Mouse (Mus musculus) T-helper 2 cell (primary cell): ENCODE data around the gene Ntpcr.

ENCODE experiments used
- in situ Hi-C: fragments of 300-600 bp; cut with MboI, MseI; formaldehyde crosslinking; loops from one replicate; pipeline ENCODE4 v1.15.1; 2025; ENCODE audit warnings: high pct_unique_total_duplicates

Ntpcr gene

GRCm38 (mm10) chr8:125729746-125730145 is at the start of gene Ntpcr:
Gene Ntpcr, plus strand, starts transcription at chr8:125729963.
- in situ Hi-C loops: loop anchor here (10.0 kb wide), 1 partner anchor 155 kb away; no protein-coding TSS in a partner anchor

- in situ Hi-C loops: no loop called here
Observed at GRCm38 (mm10) chr8:125680851-125681408, 48.8 kb upstream of the Ntpcr start.

DNA sequence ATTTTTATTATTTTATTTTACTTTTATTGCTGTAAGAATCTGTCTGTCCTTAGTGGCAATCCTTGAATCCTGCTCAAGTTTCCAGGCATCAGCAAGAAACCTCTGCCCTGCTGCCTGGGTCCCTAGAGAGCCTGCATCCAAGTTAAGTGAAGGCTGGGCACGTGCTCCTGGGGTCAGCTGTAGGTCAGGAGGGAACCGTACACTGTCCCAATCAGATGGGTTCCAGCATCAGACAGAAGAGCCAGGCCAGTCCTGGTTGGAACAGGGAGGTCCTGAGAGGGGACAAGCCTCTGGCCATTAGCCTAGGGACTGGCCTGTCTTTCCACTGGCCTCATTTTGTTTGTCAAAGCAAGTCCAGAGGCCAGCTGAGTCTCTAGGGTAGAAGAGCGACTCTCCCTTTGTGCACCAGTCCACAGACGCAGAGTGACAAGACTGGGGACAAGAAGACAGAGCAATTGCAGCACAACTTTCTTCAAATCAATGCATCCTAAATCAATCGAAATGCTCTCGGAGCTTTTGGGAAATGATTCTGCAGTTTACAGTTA is 44.5 kb upstream of the Ntpcr start:
- in situ Hi-C loops: no loop called here

DNA sequence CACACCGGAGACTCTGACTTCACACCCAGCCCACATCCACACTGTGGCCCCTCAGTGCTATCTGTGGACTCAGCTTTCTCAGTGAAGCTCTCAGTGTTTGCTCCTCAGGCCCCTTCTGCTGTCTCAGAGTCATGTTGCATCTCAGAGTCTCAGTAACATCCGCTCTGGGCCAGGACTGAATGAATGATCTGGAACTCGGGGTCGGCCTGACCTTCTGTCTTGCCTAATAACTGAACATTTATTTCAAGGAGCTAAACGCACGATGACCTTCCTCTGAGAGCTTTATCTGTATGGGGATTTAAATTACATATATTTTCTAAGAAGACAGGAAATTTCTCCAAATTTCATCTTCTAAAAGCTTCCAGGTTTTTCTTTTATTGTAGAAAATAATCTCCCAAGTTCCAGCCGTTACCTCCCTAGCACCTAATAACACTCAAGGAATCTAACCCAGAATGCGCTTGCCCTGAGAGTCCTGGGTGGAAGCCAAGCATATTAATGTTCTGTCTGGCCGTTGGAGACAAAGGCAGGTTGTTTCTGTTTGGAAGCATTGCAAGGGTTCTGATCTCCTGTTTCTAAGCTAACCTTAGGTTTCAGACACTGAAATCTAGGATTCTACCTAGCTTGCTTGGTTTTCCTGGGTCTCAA is 43.4 kb upstream of the Ntpcr start:
- in situ Hi-C loops: no loop called here

DNA sequence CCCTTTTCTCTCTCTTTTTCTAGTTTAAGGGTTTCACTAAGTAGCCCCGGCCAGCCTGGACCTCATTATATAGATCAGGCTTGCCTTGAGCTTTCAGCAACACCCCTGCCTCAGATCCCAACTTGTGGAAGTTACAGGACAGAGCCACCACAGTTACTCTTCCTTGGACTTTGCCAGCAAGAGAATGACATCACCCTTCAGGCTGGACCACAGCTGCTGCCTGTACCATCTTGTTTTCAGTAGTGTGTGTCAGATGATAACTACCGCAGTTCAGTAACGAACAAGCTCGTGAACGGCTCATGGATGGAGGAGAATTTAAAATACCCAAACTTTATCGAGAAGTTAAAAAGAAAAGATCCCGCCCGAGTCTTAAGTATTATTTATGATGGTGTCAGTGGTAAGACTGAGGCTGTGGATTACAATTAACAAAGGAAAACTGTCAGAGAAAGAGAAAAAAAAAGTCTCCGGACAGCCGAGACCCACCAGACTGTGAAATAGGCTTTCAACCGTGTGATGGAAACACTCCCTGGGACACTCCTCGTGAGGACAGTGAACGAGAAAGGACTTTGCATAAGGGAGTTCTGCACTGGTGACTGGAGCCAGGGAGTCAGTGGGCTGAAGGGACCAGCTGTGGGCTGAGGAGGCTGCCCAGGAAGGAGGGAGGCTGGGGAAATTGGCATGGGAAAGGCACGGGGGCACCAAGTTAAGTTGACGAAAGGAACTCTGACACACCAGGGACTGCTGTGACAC is 39.4 kb upstream of the Ntpcr start:
- in situ Hi-C loops: no loop called here

DNA sequence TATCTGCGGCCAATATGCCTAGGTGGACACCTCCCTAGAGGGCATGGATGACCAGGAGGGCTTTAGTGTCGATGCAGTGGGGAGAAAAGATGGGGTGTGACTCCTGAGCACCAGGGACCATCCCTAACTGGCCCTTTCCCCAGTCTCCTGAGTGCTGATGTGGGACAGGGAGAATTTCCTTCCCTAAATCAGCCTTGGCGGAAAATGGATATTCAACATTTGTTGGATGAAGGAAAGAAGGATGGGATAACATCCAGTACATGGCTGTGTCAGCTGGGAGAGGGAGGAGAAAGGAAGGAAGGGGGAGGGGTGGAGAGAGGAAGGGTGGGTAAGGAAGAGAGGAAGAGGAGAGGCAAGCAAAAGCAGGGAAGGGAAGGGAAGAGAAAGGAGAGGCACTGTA is 38.8 kb upstream of the Ntpcr start:
- in situ Hi-C loops: no loop called here

DNA sequence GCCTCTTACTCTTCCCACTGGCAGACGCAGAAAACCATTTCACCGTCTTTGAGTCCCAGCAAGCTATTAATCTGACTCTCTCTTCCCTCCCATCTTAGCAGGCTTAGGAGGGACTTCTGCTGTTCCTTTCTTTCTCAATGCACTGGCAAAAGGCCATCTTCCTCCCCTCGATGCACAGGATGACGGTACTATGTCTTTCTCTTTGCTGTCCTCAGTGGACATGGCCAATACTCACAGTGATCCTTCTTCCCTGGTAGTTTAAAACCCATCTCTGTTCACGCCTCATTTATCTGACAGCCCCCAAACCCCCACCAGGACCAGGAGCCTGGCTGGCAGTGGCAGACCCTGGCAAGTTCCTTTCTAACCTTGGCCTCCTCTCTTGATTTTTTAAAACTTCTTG is 37.3 kb upstream of the Ntpcr start:
- in situ Hi-C loops: no loop called here

GRCm38 (mm10) chr8:125693197-125693596 is 36.6 kb upstream of the Ntpcr start:
- in situ Hi-C loops: no loop called here

DNA sequence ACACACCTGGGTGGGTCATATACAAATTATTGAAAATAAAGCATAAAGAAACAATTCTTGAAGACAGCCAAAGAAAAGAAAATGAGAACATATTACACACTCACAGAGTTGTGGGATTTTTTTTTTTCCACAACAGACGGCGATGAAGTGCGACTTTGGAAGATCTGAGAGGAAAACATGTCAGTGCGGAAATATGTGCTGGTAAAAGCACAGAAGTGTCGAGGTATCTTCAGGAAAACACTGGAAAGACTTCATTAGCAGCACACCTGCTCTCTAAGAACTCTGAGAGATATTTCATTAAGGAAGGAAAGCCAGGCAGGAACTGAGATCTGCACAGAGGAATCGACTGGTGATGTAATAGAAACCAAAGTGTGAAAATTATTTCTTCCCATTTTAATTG is 33.8 kb upstream of the Ntpcr start:
- in situ Hi-C loops: no loop called here

GRCm38 (mm10) chr8:125699391-125700025 is 30.3 kb upstream of the Ntpcr start:
- in situ Hi-C loops: no loop called here

DNA sequence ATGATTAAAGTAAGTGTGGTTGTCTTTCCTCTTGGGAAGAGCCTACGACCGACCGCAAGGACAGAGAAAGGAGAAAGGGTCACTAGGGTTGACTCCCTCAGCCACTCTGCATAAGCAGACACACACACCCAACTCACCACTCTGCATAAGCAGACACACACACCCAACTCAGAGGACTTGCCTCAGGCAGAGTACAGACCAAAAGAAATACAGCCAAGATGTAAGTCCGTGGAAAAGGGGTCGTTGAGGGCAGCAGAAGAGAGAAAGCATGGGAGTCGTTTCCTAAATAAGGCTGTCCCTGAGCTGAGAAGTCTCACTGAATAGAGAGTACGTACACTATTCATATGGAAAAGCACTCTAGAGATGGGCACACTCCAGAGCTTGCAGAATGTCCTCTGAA is 29.4 kb upstream of the Ntpcr start:
- in situ Hi-C loops: no loop called here

- in situ Hi-C loops: no loop called here
Observed at GRCm38 (mm10) chr8:125702868-125703473, 26.8 kb upstream of the Ntpcr start.

DNA sequence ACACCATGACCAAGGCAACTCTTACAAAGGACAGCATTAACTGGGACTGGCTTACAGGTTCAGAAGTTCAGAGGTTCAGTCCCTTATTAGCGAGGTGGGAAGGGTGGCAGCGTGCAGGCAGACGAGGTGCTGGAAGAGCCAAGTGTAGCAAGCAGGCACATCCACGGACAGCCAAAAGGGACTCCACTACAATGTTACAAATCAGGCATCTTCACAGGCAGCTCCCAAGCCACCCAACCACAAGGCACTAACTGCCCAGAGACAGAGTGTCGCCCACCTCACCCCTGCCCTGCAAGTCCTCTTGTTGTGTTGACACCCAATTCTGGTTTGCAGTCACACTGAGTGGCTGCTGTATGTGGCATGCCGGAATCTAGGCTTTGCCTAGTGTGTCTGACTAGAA is 25.3 kb upstream of the Ntpcr start:
- in situ Hi-C loops: no loop called here

- in situ Hi-C loops: no loop called here
Observed at GRCm38 (mm10) chr8:125705816-125706215, 23.9 kb upstream of the Ntpcr start.

DNA sequence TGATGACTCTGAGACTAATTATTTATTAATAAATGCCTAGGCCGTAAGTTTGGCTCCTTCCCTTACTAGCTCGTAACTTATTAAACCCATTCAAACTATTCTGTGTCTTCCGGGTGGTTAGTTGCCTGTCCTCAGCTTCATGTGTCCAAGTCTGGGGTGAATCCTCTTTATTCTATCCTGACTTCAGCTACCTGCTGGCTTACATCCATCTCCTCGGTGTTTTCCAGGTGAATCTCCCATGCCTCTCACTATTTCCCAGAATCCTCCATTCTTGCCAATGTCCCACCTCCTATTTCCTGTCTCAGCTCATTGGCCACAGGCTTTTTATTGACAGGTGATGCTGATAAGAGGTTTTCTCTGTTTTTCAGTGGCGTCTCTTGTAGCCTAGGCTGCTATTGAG is 20.6 kb upstream of the Ntpcr start:
- in situ Hi-C loops: no loop called here

DNA sequence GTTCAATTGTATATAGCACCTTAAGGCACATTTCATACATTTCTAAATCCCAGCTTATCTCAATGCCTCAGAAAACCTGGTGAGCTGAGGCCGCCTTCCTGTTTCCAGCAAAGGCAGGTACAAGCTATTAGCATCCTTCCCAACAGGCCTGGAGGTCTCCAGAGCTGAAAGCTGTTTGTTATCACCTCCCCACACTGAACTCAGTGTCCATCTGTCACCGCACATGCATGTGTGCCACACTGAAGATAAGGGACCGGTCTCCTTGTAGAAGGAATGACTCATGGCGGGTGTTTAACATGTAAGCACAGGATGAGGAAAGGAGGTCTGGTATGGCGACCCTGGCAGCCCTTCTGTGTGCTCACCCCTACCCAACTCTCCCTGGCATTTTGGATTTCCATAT is 18.2 kb upstream of the Ntpcr start:
- in situ Hi-C loops: no loop called here

DNA sequence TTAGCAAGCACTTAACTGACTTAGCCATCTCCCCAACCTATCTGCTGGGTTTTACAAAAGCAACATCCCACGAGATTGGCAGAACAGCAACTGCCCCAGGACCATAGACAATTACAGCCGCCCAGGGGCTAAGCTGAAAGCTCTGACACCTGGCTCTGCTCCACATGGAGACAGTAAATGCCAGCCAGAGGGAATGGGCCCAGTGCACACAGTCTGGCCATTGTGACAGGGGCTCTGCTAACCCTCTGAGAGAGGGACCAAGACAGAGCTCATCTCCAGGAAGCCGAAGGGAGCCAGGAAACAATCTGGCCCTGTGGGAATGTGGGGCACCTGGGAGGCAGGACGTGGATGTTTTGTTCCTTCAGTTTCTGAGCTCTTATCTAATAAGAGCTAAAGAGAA is 13.6 kb upstream of the Ntpcr start:
- in situ Hi-C loops: no loop called here

DNA sequence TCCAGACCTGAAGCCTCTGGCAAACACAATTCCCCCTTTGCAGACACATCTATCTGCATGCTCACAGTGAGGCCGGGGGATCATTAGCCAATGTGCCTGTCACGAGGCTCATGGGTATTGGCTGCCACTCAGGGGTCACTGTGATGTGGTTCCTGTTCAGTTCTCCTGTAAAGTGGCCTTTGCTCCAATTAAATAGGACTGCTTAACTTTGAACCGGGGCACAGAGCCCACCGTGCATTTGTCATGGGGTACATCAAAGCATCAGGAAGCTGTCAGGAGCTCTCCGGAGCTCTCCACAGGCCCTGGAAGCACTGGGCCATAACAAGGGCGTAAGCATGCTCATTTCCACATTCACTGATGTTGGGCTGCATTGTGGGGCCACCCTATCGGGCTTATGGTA is 13.2 kb upstream of the Ntpcr start:
- in situ Hi-C loops: no loop called here

GRCm38 (mm10) chr8:125718914-125719313 is 10.8 kb upstream of the Ntpcr start:
- in situ Hi-C loops: no loop called here

DNA sequence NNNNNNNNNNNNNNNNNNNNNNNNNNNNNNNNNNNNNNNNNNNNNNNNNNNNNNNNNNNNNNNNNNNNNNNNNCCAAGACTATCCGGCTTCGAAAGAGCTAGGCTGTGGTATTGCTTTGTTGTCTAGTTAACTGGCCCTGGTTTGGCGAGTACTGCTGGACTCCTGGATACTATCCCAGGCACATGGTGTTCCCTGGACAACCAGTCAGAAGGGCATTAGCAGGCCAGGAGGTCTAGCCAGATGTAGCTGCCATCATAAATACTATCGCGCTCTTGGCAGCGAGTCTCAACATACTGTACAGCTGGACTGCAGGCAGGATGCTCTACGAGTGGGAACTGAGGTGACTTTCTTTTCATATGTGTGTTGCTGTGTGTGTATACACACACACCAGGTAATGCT is 7.1 kb upstream of the Ntpcr start:
- in situ Hi-C loops: loop anchor here (10.0 kb wide), 1 partner anchor 148 kb away; no protein-coding TSS in a partner anchor

DNA sequence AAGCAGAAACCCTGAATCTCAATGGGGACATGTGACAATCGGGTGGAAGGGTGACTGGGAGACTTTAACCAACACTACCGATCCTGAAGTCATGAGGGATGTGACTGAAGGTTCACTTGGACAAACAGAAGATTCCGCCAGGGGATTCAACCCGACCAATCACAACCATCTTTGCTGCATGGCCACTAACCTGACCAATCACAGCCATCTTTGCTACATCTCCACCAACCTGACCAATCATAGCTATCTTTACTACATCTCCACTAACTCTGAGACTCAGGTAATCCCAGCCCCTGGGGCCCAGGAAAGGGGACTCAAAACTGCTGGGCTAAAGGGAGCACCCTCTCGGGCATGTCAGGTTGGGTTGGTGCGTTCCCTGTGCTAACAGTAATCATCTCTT is 6.3 kb upstream of the Ntpcr start:
- in situ Hi-C loops: loop anchor here (10.0 kb wide), 1 partner anchor 149 kb away; no protein-coding TSS in a partner anchor
